Mouse (Mus musculus) lung, adult 2 months (tissue): Measurements from ENCODE around the gene Gtf2f2. TPM values are rescaled to one million over a fixed set of nuclear protein-coding genes. Genes with fewer than 3 reads are reported as not detected.

Source experiments
- DNase-seq: peaks from one replicate; pipeline ENCODE4 v3.0.0; 2022
- H3K4me1 ChIP-seq: fragments of 200-500 bp; 2 replicates; pipeline ENCODE4 v1.6.1; 2011; ENCODE audit warnings: low read length; ENCODE audit not compliant: control insufficient read depth, insufficient read depth
- H3K4me3 ChIP-seq: fragments of 200-500 bp; replicated peaks from 2 replicates; pipeline ENCODE3; 2011; ENCODE audit warnings: low read depth, mild to moderate bottlenecking, control low read depth, low read length; ENCODE audit errors: extremely low read depth
- CTCF ChIP-seq: fragments of 200-500 bp; IDR thresholded peaks from 2 replicates; pipeline ENCODE4 v1.5.1; 2011; ENCODE audit warnings: mild to moderate bottlenecking, low read length, control low read depth; ENCODE audit not compliant: insufficient read depth
- POLR2A ChIP-seq: fragments of 200-500 bp; IDR thresholded peaks from 2 replicates; pipeline ENCODE4 v1.6.1; 2011; ENCODE audit warnings: low read depth, mild to moderate bottlenecking, control low read depth, low read length, borderline replicate concordance; ENCODE audit errors: extremely low read depth
- WGBS: fragments of 180-500 bp; shearing (Covaris S2); methylation state at CpG from one replicate; pipeline ENCODE4 v1.1.7; 2018; 5-methylcytosine and 5-hydroxymethylcytosine counted together
- polyA plus RNA-seq: library from polyadenylated mRNA; depleted of rRNA; stranded (reverse); fragments of >200 nt; gene quantifications from 2 replicates; pipeline ENCODE4 v1.2.3, GENCODE M21; 2012

Gene Gtf2f2
- polyA plus RNA-seq, 1 experiment = 2.3 TPM

GRCm38 (mm10) chr14:76031117-76031842, 20.6 kb upstream of the Gtf2f2 start:
- DNase-seq = no peak
- WGBS = 53% methylated on average over 11 of the region's 11 CpGs
- TF ChIP-seq CTCF (no peak), POLR2A (no peak)

GRCm38 (mm10) chr14:76024641-76025040, 14.0 kb upstream of the Gtf2f2 start:
- DNase-seq = no peak
- Histone ChIP-seq H3K4me1 (no peaks in the 10 kb centered on the region), H3K4me3 (no peak overlapping the region)
- WGBS = 82% methylated on average over 4 of the region's 4 CpGs
- TF ChIP-seq CTCF (no peak), POLR2A (no peak)

More at GRCm38 (mm10) chr14:76031117-76031842, 20.6 kb upstream of the Gtf2f2 start:
- no peaks in the 10 kb centered on the region for H3K4me1 ChIP-seq
- no peak overlapping the region for H3K4me3 ChIP-seq

GRCm38 (mm10) chr14:76020927-76021719, 10.5 kb upstream of the Gtf2f2 start:
- 72% methylated on average over 7 of the region's 7 CpGs for WGBS
- Histone ChIP-seq H3K4me3 (no peak overlapping the region), H3K4me1 (no peaks in the 10 kb centered on the region)

GRCm38 (mm10) chr14:76020259-76020785, 9.7 kb upstream of the Gtf2f2 start:
- 76% methylated on average over 5 of the region's 5 CpGs for WGBS
- H3K4me3 ChIP-seq = no peak overlapping the region
- no peak for TF ChIP-seq CTCF
- no peak for TF ChIP-seq POLR2A
- DNase-seq = no peak
- no peaks in the 10 kb centered on the region for H3K4me1 ChIP-seq

More at GRCm38 (mm10) chr14:76020927-76021719, 10.5 kb upstream of the Gtf2f2 start:
- DNase-seq = no peak
- TF ChIP-seq POLR2A (no peak), CTCF (no peak)

- Histone ChIP-seq H3K4me3 (no peak overlapping the region), H3K4me1 (no peaks in the 10 kb centered on the region)
- no peak for DNase-seq
- TF ChIP-seq POLR2A = no peak
- whole genome bisulfite sequencing = 82% methylated on average over 10 of the region's 10 CpGs
These were observed 7.3 kb upstream of the Gtf2f2 start for GRCm38 (mm10) chr14:76017785-76018490.

- no peak for DNase-seq
- Histone ChIP-seq H3K4me1 (peaks cover 5% of the 10 kb centered on the region; the same call in 1 of the 2 replicates), H3K4me3 (no peak overlapping the region)
- 34% methylated on average over 2 of the region's 2 CpGs for WGBS
- TF ChIP-seq POLR2A = no peak
- TF ChIP-seq CTCF = no peak
These were observed 3.7 kb upstream of the Gtf2f2 start for GRCm38 (mm10) chr14:76014331-76014730.

- Histone ChIP-seq H3K4me1 (peaks cover 5% of the 10 kb centered on the region; the same call in 1 of the 2 replicates), H3K4me3 (peak overlapping the region; percentile 84)
- TF ChIP-seq POLR2A (no peak), CTCF (no peak)
- 27% methylated on average over 7 of the region's 7 CpGs for WGBS
- no peak for DNase-seq
These were observed 395 bp upstream of the Gtf2f2 start for GRCm38 (mm10) chr14:76011062-76011457.

GRCm38 (mm10) chr14:76009185-76009584, 1.5 kb downstream of the Gtf2f2 start:
- Histone ChIP-seq H3K4me1 (peaks cover 5% of the 10 kb centered on the region; the same call in 1 of the 2 replicates), H3K4me3 (no peak overlapping the region)
- TF ChIP-seq CTCF = no peak
- no peak for TF ChIP-seq POLR2A
- 79% methylated on average over 5 of the region's 5 CpGs for WGBS
- no peak for DNase-seq

GRCm38 (mm10) chr14:76008174-76008573, 2.5 kb downstream of the Gtf2f2 start:
- whole genome bisulfite sequencing = 94% methylated on average over 1 of the region's 1 CpGs
- no peak for DNase-seq

More at GRCm38 (mm10) chr14:76008174-76008573, 2.5 kb downstream of the Gtf2f2 start:
- Histone ChIP-seq H3K4me1 (peaks cover 5% of the 10 kb centered on the region; the same call in 1 of the 2 replicates), H3K4me3 (no peak overlapping the region)
- no peak for TF ChIP-seq CTCF
- TF ChIP-seq POLR2A = no peak
